Mouse (Mus musculus) kidney, postnatal 4 days (tissue): Measurements from ENCODE around the gene Cpn1.

Experiments
- DNase-seq, 2 experiments: peaks; one replicate each; pipeline ENCODE4 v3.0.0; 2021; ENCODE audit warnings: mixed read lengths in 2 of 2

The Cpn1 gene

GRCm38 (mm10) chr19:43986069-43986794 is at the start of gene Cpn1:
Gene Cpn1 (minus strand): TSS chr19:43986556.
- peak; percentile 61 to 77 for DNase-seq

- DNase-seq: no peak
Observed at GRCm38 (mm10) chr19:44033396-44033795, 47.0 kb upstream of the Cpn1 start.

- no peak for DNase-seq
Observed at GRCm38 (mm10) chr19:44032046-44032744, 45.8 kb upstream of the Cpn1 start.

GRCm38 (mm10) chr19:44030024-44030423 is 43.7 kb upstream of the Cpn1 start:
- DNase-seq: no peak

GRCm38 (mm10) chr19:44028972-44029371 is 42.6 kb upstream of the Cpn1 start, which contains the start of gene Cyp2c23:
Gene Cyp2c23 (minus strand): TSS chr19:44029208.
- no peak for DNase-seq

- DNase-seq: peak; percentile 9 to 30
Observed at GRCm38 (mm10) chr19:44026956-44027530, 40.7 kb upstream of the Cpn1 start.

- DNase-seq: no peak
Observed at GRCm38 (mm10) chr19:44024921-44025585, 38.7 kb upstream of the Cpn1 start.

- DNase-seq: peak; percentile 22 to 42
Observed at GRCm38 (mm10) chr19:44023066-44023465, 36.7 kb upstream of the Cpn1 start.

- DNase-seq: no peak
Observed at GRCm38 (mm10) chr19:44021502-44021901, 35.1 kb upstream of the Cpn1 start.

GRCm38 (mm10) chr19:44019739-44020138 is 33.4 kb upstream of the Cpn1 start:
- no peak for DNase-seq

GRCm38 (mm10) chr19:44013862-44014261 is 27.5 kb upstream of the Cpn1 start:
- DNase-seq: no peak

- DNase-seq: no peak
Observed at GRCm38 (mm10) chr19:44008784-44009183, 22.4 kb upstream of the Cpn1 start.

GRCm38 (mm10) chr19:44007186-44007585 is 20.8 kb upstream of the Cpn1 start:
- DNase-seq: no peak

- DNase-seq: no peak
Observed at GRCm38 (mm10) chr19:44005025-44005424, 18.7 kb upstream of the Cpn1 start.

GRCm38 (mm10) chr19:44004261-44004660 is 17.9 kb upstream of the Cpn1 start:
- no peak for DNase-seq

- no peak for DNase-seq
Observed at GRCm38 (mm10) chr19:44000720-44001119, 14.4 kb upstream of the Cpn1 start.

- no peak for DNase-seq
Observed at GRCm38 (mm10) chr19:44000061-44000460, 13.7 kb upstream of the Cpn1 start.

- DNase-seq: no peak
Observed at GRCm38 (mm10) chr19:43998802-43999527, 12.6 kb upstream of the Cpn1 start.

GRCm38 (mm10) chr19:43998101-43998500 is 11.7 kb upstream of the Cpn1 start:
- DNase-seq: no peak

GRCm38 (mm10) chr19:43995427-43995826 is 9.1 kb upstream of the Cpn1 start:
- no peak for DNase-seq

GRCm38 (mm10) chr19:43992464-43992863 is 6.1 kb upstream of the Cpn1 start:
- DNase-seq: no peak

- DNase-seq: no peak
Observed at GRCm38 (mm10) chr19:43990362-43990761, 4.0 kb upstream of the Cpn1 start.

- DNase-seq: no peak
Observed at GRCm38 (mm10) chr19:43981992-43982391, 4.4 kb downstream of the Cpn1 start.
